Mouse (Mus musculus): ENCODE measurements at regions not wholly inside any gene's neighbourhood (a gene's known extent, or its start where the extent isn't known, plus 50 kb on each side); places are given as distances from the start of the nearest gene placed in this dataset.

DNA sequence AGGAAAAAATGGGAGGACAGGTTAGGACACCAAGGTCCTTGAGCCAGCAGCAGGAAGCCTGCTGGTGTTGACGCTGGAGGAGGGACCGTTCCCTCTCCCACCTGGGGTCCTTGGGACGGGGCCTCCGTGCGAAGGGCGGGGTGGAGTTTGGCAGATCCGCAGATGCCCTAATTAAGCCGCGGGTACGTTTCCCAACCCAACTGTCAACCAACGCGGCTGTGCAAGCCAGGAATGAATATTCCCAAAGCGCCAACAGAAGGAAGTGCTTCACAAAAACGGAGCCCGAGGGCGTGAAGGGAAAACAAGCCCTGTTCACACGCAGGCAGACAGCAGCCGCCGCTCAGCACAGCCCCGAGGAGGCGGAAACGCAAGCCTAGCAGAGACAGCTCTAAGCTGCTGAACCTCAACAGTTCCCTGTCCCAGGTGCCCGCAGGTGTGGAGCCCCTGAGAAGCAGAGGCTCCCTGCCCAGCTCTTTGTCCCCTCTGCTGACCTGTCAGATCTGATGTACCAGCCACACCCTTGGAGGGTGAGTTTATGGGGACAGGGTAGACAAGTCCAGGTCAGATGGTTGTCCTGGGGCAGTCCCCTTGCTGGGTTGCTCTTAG is 136.1 kb upstream of the Gli2 start:
- no peak overlapping the region for H3K27ac ChIP-seq (ENCODE audit: insufficient read depth, low read depth, low read length, poor library complexity, severe bottlenecking)
- in situ Hi-C loops (cut with MboI; ENCODE audit: low sequenced_read_pairs in 2 of 2, unreplicated experiment in 2 of 2): no loop called here
- peaks cover 2 to 6% of the 10 kb centered on the region in 2 experiments; a peak in 1 of 4 replicates for H3K4me1 ChIP-seq (ENCODE audit: control insufficient read depth in 2 of 2, insufficient read depth in 2 of 2, low read length in 2 of 2, poor library complexity in 1 of 2)
- no peaks in the 10 kb centered on the region for H3K36me3 ChIP-seq (ENCODE audit: control insufficient read depth, insufficient read depth, low read length, poor library complexity, severe bottlenecking)
- DNase-seq (ENCODE audit: low read depth, low spot score): peak; percentile 26
- TF ChIP-seq ZNF384 (IDR thresholded peaks at IDR 0.05; ENCODE audit: low read depth, low read length): no peak
- no peak for TF ChIP-seq CHD2 (IDR thresholded peaks at IDR 0.05; ENCODE audit: low read depth, low read length)
- no peak for TF ChIP-seq ZC3H11A (IDR thresholded peaks at IDR 0.05; ENCODE audit: borderline replicate concordance, low read depth, low read length)
- TF ChIP-seq MAFK (IDR thresholded peaks at IDR 0.05; ENCODE audit: insufficient read depth, low read depth, low read length): no peak
- no peak for TF ChIP-seq HCFC1 (IDR thresholded peaks at IDR 0.05; ENCODE audit: borderline replicate concordance, insufficient read depth, low read length)
- no peaks in the 10 kb centered on the region for H3K9me3 ChIP-seq (ENCODE audit: control insufficient read depth, insufficient read depth, low read depth, low read length)
- 0 out of 2 replicates have a peak overlapping the region, but pooled peaks have one; percentile 4 for H3K9ac ChIP-seq (ENCODE audit: insufficient read depth, low read depth, low read length, poor library complexity, severe bottlenecking)
- peak overlapping the region; percentile 36 to 53; a peak in 2 of 4 replicates for H3K4me3 ChIP-seq (ENCODE audit: insufficient read depth in 1 of 2, low read depth in 1 of 2, low read length in 2 of 2, poor library complexity in 1 of 2, severe bottlenecking in 1 of 2)

DNA sequence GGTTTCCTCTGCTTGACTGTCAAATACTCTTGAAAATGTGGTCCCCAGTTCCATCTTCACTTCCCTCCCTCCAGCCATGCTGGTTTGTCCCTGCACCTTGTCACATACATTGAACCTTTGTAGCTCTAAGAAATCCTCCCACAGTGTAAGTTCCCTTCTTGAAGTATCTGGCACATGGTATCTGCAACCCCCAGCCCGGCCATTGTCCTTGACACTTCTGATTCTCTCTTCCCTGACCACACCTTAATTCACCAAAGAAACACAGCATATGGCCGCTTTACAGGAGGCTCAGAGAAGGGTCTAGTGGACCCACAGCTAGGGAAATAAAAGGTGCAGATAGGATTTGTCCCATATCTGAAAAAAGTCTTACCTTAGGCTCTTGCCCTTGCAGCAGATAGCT is 133.9 kb upstream of the Gli2 start:
- no peak for TF ChIP-seq ZC3H11A (IDR thresholded peaks at IDR 0.05; ENCODE audit: borderline replicate concordance, low read depth, low read length)
- TF ChIP-seq MAFK (IDR thresholded peaks at IDR 0.05; ENCODE audit: insufficient read depth, low read depth, low read length): no peak
- Histone ChIP-seq H3K27ac (ENCODE audit: insufficient read depth, low read depth, low read length, poor library complexity, severe bottlenecking) (no peak overlapping the region), H3K9me3 (ENCODE audit: control insufficient read depth, insufficient read depth, low read depth, low read length) (no peaks in the 10 kb centered on the region), H3K4me3 (ENCODE audit: insufficient read depth in 1 of 2, low read depth in 1 of 2, low read length in 2 of 2, poor library complexity in 1 of 2, severe bottlenecking in 1 of 2) (no peak overlapping the region), H3K4me1 (ENCODE audit: control insufficient read depth in 2 of 2, insufficient read depth in 2 of 2, low read length in 2 of 2, poor library complexity in 1 of 2) (peaks cover 2 to 6% of the 10 kb centered on the region in 2 experiments; a peak in 1 of 4 replicates), H3K9ac (ENCODE audit: insufficient read depth, low read depth, low read length, poor library complexity, severe bottlenecking) (no peak overlapping the region), H3K36me3 (ENCODE audit: control insufficient read depth, insufficient read depth, low read length, poor library complexity, severe bottlenecking) (no peaks in the 10 kb centered on the region)
- in situ Hi-C loops (cut with MboI; ENCODE audit: low sequenced_read_pairs in 2 of 2, unreplicated experiment in 2 of 2): no loop called here
- no peak for DNase-seq (ENCODE audit: low read depth, low spot score)

DNA sequence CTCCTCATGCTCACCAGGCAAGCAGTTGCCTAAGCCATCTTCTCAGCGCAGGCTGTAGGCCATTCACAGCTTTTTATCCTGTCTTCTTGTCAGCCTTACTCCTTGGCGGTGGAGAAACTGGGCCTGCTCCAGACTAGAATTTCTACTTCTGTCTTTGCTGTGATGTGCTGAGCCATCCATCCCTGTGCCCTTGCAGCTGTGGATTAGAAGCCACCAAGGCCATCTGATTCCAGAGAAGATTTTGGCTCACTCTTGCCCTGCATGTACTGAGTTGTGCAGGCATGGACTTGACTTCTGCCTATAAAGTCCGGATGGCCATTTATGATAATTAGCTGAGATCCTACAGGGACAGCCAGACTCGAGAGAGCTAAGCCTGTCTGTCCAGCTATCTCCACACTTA is 133.4 kb upstream of the Gli2 start:
- no peak overlapping the region for H3K9ac ChIP-seq (ENCODE audit: insufficient read depth, low read depth, low read length, poor library complexity, severe bottlenecking)
- in situ Hi-C loops (cut with MboI; ENCODE audit: low sequenced_read_pairs in 2 of 2, unreplicated experiment in 2 of 2): no loop called here
- no peak for TF ChIP-seq HCFC1 (IDR thresholded peaks at IDR 0.05; ENCODE audit: borderline replicate concordance, insufficient read depth, low read length)
- no peak overlapping the region for H3K27ac ChIP-seq (ENCODE audit: insufficient read depth, low read depth, low read length, poor library complexity, severe bottlenecking)
- peaks cover 2 to 6% of the 10 kb centered on the region in 2 experiments; a peak in 1 of 4 replicates for H3K4me1 ChIP-seq (ENCODE audit: control insufficient read depth in 2 of 2, insufficient read depth in 2 of 2, low read length in 2 of 2, poor library complexity in 1 of 2)
- no peaks in the 10 kb centered on the region for H3K9me3 ChIP-seq (ENCODE audit: control insufficient read depth, insufficient read depth, low read depth, low read length)
- no peak overlapping the region for H3K4me3 ChIP-seq (ENCODE audit: insufficient read depth in 1 of 2, low read depth in 1 of 2, low read length in 2 of 2, poor library complexity in 1 of 2, severe bottlenecking in 1 of 2)
- no peak for DNase-seq (ENCODE audit: low read depth, low spot score)
- no peaks in the 10 kb centered on the region for H3K36me3 ChIP-seq (ENCODE audit: control insufficient read depth, insufficient read depth, low read length, poor library complexity, severe bottlenecking)

DNA sequence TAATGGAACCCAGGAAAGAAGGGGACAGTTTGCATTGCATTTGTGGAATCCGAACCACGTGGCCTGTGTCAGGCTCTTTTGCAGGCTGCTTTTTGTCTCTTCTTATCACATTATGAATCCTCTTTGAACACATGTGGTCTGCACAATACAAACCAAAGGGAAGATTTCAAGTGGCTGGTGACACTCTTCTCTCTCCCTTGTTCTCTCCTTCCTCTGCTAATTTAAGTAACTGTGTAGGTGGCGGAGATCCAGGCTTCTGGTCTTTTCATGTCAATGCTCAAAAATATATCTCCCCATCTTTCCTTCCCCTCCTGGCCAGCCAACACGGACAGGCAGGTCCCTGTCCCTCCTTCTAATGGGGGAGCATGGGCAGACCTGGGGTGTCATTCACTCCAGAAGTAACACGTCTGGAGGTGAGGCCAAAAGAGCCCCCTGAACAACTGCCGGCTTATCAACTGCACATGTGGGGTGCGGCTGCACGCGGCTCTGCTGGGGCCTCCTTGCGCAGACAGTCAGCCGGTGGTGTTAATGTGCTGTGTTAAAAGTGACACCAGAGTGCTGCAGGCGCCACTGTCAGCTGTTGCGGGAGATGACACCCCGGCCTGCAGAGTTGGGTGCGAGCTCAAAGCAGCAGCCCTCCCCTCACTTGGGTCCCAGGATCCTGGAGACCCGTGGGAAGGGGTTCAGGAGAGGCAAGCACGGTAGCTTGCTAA is 130.3 kb upstream of the Gli2 start:
- DNase-seq (ENCODE audit: low read depth, low spot score): no peak
- H3K36me3 ChIP-seq (ENCODE audit: control insufficient read depth, insufficient read depth, low read length, poor library complexity, severe bottlenecking): no peaks in the 10 kb centered on the region
- in situ Hi-C loops (cut with MboI; ENCODE audit: low sequenced_read_pairs in 2 of 2, unreplicated experiment in 2 of 2): no loop called here
- H3K9me3 ChIP-seq (ENCODE audit: control insufficient read depth, insufficient read depth, low read depth, low read length): no peaks in the 10 kb centered on the region
- no peak overlapping the region for H3K27ac ChIP-seq (ENCODE audit: insufficient read depth, low read depth, low read length, poor library complexity, severe bottlenecking)
- H3K9ac ChIP-seq (ENCODE audit: insufficient read depth, low read depth, low read length, poor library complexity, severe bottlenecking): no peak overlapping the region
- H3K4me3 ChIP-seq (ENCODE audit: insufficient read depth in 1 of 2, low read depth in 1 of 2, low read length in 2 of 2, poor library complexity in 1 of 2, severe bottlenecking in 1 of 2): no peak overlapping the region
- TF ChIP-seq HCFC1 (IDR thresholded peaks at IDR 0.05; ENCODE audit: borderline replicate concordance, insufficient read depth, low read length) (no peak), CHD2 (IDR thresholded peaks at IDR 0.05; ENCODE audit: low read depth, low read length) (no peak), ZNF384 (IDR thresholded peaks at IDR 0.05; ENCODE audit: low read depth, low read length) (no peak), MAFK (IDR thresholded peaks at IDR 0.05; ENCODE audit: insufficient read depth, low read depth, low read length) (no peak), ZC3H11A (IDR thresholded peaks at IDR 0.05; ENCODE audit: borderline replicate concordance, low read depth, low read length) (no peak)
- peaks cover 0 to 2% of the 10 kb centered on the region in 2 experiments; a peak in 1 of 4 replicates for H3K4me1 ChIP-seq (ENCODE audit: control insufficient read depth in 2 of 2, insufficient read depth in 2 of 2, low read length in 2 of 2, poor library complexity in 1 of 2)
